Mouse (Mus musculus): ENCODE measurements around the gene Cdk12.
"Not testable (repeated sequence)": the region's sequence is repeated elsewhere in the genome, so short reads cannot be mapped to it uniquely, and the experiment has no call there.

The Cdk12 gene

DNA sequence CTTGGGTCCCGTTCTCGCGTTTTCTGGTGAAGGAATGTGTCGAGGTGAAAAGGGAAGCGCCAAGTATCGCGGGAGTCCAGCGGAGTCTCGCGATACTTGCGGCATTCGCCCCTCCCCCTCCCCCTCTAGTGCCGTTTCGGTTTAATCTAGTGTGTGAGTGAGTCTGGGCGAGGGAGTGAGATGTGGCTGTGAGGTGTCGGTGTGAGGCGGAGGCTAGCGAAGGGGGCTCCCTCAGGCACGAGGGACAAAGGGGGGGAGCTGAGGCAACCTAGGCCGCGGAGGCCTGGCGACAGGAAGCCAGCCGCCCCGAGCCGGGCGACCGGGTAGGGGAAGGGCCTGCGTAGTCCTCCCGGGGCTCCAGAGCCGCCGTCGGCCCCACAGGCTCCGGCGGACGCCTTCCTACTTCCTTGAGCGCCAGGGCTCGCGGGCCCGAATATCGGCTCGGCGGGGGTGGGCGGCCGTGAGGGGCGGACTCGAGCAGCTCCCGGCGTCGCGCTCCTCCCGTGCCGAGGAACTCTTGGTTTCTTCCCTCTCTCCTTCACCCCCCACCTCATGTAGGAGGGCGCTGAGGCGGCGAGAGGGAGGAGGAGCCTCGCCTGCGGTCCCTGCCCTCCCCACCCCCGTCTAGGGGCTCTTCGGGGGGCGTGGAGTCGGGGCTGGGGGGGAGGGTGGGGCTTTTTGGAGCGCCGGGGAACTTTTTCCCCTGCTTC lies at the start of gene Cdk12:
Cdk12 (plus strand) TSS at position 419 of the 710 bp plus-strand sequence.
- peak; percentile 94 to 95 for DNase-seq (ENCODE audit: low spot score in 2 of 2)

DNA sequence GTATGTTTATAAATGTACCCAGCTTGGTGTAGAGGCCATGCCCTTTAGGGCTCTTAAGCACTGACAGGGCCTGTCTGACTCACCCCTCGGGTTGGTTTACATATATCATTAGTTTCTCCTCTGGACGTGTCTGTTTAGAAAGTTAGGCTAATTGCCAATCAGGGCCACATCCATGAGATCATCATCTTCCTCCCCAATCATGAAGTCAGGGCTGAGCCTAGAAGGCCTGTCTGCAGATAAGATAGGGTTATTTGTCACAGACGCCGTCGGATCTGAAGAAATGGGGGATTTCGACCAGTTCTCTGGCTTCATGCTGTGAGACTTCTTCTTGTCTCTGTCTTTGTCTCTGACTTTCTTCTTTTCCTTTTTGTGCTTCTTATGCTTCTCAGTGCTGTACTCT lies 47.8 kb upstream of the Cdk12 start:
- DNase-seq (ENCODE audit: low spot score in 2 of 2) = no peak

DNA sequence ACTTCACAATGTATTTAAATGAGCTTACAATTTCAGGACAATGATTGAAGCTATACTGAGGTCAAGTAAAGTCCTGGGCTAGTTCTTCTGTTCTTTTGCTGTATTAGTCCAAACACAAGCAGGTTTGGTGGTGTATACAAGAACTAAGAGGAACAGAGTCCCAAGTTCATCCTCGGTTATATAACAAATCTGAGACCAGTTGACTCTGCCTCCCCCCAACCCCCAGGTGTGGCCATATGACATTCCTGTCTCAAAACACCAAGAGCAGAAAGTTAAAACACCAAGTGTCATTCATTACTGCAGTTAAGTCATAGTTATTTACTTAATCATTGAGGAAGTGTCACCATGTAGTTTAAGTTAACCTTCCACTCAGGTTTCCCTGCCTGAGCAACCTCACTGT lies 34.5 kb upstream of the Cdk12 start:
- no peak for DNase-seq (ENCODE audit: low spot score in 2 of 2)

GRCm38 (mm10) chr11:98182149-98182548 lies 20.7 kb upstream of the Cdk12 start:
- DNase-seq (ENCODE audit: low spot score in 2 of 2) = not testable (repeated sequence)

GRCm38 (mm10) chr11:98187640-98188395 lies 15.0 kb upstream of the Cdk12 start:
- no peak for DNase-seq (ENCODE audit: low spot score in 2 of 2)

DNA sequence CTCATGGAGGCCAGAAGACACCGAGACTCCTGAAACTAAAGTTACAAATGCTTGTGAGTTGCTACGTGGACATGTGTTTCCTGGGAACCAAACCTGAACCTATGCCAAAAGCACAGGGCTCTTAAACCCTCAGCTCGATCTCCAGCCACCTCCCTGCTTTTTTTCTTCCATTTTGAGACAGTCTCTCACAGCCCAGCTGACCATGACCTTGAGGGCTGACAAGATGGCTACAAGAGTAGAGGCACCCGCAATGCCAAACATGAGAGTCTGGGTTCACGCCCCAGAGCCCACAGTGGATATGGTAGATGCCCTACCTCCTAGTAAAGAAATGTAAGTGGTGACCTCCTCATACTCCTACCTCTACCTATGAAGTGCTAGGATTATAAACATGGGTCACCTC lies 12.0 kb upstream of the Cdk12 start:
- DNase-seq (ENCODE audit: low spot score in 2 of 2) = no peak

GRCm38 (mm10) chr11:98192901-98193805 lies 9.7 kb upstream of the Cdk12 start, which contains the start of gene Med1:
Gene Med1, minus strand, starts transcription at chr11:98193293.
- peak; percentile 87 for DNase-seq (ENCODE audit: low spot score in 2 of 2)

DNA sequence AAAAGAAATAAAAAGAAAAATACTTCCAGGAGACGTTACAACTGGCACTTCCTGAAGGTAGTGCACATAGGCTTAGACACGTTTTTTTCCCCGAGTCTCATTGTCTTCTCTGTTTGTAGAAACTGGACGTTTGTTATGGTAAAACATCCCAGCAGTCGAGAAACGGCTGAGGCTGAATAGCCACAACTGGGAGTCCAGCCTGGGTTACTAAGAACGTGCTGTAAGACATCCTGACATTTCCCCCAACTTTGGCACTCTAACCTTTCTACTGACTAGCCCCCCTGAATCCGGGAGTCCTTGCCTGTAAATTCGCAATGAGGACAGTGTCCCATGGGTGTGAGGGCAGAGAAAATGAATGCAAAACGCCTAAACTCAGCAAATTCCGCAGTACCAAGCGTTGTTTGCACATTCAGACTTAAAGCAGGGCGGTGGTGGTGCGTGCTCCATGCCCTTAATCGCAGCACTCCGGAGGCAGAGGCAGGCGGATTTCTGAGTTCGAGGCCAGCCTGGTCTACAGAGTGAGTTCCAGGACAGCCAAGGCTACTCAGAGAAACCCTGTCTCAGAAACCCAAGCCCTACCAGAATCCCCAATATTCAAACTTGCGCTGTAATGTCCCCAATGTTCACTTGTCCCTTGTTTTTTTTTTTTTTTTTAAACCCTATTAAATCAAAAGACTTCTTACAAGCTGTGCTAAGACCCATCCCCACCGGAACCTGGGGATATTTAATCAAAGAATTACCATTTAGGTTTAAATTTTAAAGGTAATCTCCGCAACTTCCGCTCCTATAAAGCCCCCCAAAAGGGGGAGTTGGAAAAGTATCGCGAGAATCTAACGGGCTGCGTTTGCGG lies 843 bp upstream of the Cdk12 start:
- no peak for DNase-seq (ENCODE audit: low spot score in 2 of 2)

DNA sequence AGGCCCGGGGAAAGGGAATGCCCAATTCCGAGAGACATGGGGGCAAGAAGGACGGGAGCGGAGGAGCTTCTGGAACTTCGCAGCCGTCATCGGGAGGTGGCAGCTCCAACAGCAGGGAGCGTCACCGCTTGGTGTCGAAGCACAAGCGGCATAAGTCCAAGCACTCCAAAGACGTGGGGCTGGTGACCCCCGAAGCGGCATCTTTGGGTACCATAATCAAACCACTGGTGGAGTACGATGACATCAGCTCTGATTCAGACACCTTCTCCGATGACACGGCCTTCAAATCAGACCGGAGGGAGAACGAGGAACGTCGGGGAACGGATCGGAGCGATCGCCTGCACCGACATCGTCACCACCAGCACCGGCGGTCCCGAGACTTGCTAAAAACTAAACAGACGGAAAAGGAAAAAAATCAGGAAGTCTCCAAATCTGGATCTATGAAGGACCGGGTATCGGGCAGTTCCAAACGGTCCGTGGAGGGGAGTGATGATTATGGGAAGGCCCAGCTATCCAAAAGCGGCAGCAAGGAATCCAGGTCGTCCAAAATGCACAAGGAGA lies 572 bp downstream of the Cdk12 start:
- peak; percentile 28 to 29 for DNase-seq (ENCODE audit: low spot score in 2 of 2)

DNA sequence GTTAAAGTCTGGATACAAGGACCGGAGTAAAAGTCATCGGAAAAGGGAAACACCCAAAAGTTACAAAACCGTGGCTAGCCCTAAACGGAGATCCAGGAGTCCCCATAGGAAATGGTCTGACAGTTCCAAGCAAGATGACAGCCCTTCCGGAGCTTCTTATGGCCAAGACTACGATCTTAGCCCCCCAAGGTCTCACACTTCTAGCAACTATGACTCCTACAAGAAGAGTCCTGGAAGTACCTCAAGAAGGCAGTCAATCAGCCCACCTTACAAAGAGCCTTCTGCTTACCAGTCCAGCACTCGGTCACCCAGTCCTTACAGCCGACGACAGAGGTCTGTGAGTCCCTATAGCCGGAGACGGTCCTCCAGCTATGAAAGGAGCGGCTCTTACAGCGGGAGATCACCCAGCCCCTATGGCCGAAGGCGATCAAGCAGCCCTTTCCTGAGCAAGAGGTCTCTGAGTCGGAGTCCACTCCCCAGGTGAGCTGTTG lies 1.1 kb downstream of the Cdk12 start:
- no peak for DNase-seq (ENCODE audit: low spot score in 2 of 2)

- DNase-seq (ENCODE audit: low spot score in 2 of 2) = no peak
Observed at GRCm38 (mm10) chr11:98205463-98205862, 2.6 kb downstream of the Cdk12 start.

- not testable (repeated sequence) for DNase-seq (ENCODE audit: low spot score in 2 of 2)
Observed at GRCm38 (mm10) chr11:98206281-98206680, 3.4 kb downstream of the Cdk12 start.

DNA sequence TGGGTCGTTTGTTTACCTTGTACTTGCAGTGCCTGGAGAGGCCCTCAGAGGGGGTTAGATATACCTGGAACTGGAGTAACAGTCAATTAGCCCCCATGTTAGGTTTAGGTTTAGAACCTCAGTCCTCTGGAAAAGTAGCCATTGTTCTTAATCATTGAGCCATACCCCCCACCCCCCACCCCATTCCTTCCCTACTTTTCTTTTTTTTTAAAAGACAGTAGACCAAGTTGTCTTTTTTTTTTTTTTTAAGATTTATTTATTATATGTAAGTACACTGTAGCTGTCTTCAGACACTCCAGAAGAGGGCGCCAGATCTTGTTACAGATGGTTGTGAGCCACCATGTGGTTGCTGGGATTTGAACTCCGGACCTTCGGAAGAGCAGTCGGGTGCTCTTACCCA lies 6.8 kb downstream of the Cdk12 start:
- not testable (repeated sequence) for DNase-seq (ENCODE audit: low spot score in 2 of 2)

DNA sequence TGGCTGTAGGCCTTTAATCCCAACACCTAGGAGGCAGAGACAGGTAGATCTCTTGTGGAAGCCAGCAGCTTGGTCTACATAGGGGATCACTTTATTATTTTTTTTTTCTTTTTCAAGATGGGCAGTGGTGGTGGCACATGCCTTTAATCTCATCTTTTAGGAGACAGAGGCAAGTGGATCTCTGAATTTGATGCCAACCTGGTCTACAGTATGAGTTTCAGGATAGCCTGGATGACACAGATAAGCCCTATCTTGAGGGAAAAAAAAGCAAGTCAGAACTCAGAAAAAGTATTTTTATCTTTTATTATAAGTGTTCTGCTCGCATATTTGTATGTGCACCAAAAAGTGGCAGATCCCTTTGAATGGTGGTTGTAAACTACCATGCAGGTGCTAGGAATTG lies 10.5 kb downstream of the Cdk12 start:
- DNase-seq (ENCODE audit: low spot score in 2 of 2) = no peak

- no peak for DNase-seq (ENCODE audit: low spot score in 2 of 2)
Observed at GRCm38 (mm10) chr11:98226349-98226748, 23.5 kb downstream of the Cdk12 start.

GRCm38 (mm10) chr11:98238416-98238815 lies 35.6 kb downstream of the Cdk12 start:
- no peak for DNase-seq (ENCODE audit: low spot score in 2 of 2)

DNA sequence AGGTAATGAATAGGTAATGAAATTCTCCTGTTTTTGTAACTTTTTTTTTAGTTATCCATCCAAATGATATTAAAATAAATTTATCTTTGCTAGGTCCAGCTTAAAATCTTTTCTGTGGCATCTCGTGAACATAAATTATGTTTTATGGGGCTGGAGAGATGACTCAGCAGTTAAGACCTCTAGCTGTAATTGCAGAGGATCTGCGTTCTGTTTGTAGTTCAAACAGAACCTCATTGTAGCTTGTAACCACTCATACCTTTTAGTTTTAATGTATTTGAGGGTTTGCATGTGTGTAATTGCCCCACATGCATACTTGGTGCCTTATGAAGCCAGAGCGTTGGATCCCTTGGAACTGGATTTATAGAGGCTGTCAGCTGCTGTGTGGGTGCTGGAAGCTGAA lies 36.1 kb downstream of the Cdk12 start:
- DNase-seq (ENCODE audit: low spot score in 2 of 2) = no peak

GRCm38 (mm10) chr11:98242910-98243309 lies 40.1 kb downstream of the Cdk12 start:
- not testable (repeated sequence) for DNase-seq (ENCODE audit: low spot score in 2 of 2)

- DNase-seq (ENCODE audit: low spot score in 2 of 2) = no peak
Observed at GRCm38 (mm10) chr11:98244415-98244814, 41.6 kb downstream of the Cdk12 start.

DNA sequence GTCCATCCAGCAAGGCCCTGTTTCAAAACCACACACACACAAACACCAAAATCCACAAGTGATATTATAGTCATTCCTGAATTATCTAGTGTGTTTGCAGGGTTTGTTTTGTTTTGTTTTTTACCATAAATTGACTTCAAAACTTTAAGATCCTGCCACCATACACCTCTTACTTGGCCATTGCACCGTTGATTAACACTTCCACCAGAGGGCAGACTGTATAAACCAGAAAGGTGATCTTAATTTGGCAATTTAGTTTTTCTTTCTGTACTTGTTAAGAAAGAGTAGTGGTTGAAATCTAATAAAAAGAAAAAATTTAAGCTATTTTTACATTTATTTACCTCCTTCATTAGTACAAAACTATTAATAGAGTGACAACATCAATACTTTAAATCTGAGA lies 44.5 kb downstream of the Cdk12 start:
- no peak for DNase-seq (ENCODE audit: low spot score in 2 of 2)

- no peak for DNase-seq (ENCODE audit: low spot score in 2 of 2)
Observed at GRCm38 (mm10) chr11:98253807-98254206, 50.9 kb downstream of the Cdk12 start.

All from frontal cortex, postnatal 25 days (tissue).